Comparison of ENCODE assay signal across 8 mouse cellular contexts in genomic region chr15:84701947-84702346, GRCm38 (mm10). TPM values are rescaled to one million over a fixed set of nuclear protein-coding genes. Genes with fewer than 3 reads are reported as not detected.
DNase-seq lines count a peak whose midpoint lies in the region; ATAC-seq and TF ChIP-seq lines count a peak whose summit lies in the region.
"Had no signal": no experiment of that assay in that cellular context is flagged by ENCODE, and none has a peak within 500 bp of the region (broad histone marks: within the 10 kb centered on the region; RNA-seq: fewer than 3 reads in every experiment).

No protein-coding gene starts in this region.

- H3K9me3 ChIP-seq in CH12.LX (replicated peaks; ENCODE audit: low read length) = no peaks in the 10 kb centered on the region
- no peaks in the 10 kb centered on the region for H3K9me3 ChIP-seq in liver, postnatal 0 days (ENCODE audit: low read length)
- H3K9me3 ChIP-seq: embryonic facial prominence, embryonic 13.5 days had no signal

- no peak overlapping the region for H3K9ac ChIP-seq in CH12.LX (ENCODE audit: insufficient read depth, low read depth)
- no peak overlapping the region for H3K9ac ChIP-seq in liver, postnatal 0 days (replicated peaks)
- H3K9ac ChIP-seq: embryonic facial prominence, embryonic 13.5 days had no signal

- H3K4me1 ChIP-seq in CH12.LX (ENCODE audit: control insufficient read depth in 1 of 2, insufficient read depth in 2 of 2) = peaks cover 7 to 52% of the 10 kb centered on the region in 2 experiments
- no peaks in the 10 kb centered on the region for H3K4me1 ChIP-seq in liver, postnatal 0 days (ENCODE audit: insufficient read depth)

- no peaks in the 10 kb centered on the region for H3K27me3 ChIP-seq in CH12.LX (replicated peaks)
- no peaks in the 10 kb centered on the region for H3K27me3 ChIP-seq in liver, postnatal 0 days (ENCODE audit: insufficient read depth, low read length)
- H3K27me3 ChIP-seq: embryonic facial prominence, embryonic 13.5 days had no signal

- peaks cover 49 to 77% of the 10 kb centered on the region in 2 experiments for H3K36me3 ChIP-seq in CH12.LX (replicated peaks in 1 of 2; ENCODE audit: control insufficient read depth in 1 of 2, insufficient read depth in 1 of 2, low read length in 1 of 2)
- 0 out of 2 replicates have a peak, but pooled peaks cover 7% of the 10 kb centered on the region for H3K36me3 ChIP-seq in liver, postnatal 0 days (replicated peaks; ENCODE audit: insufficient read depth, low read length)

- dilution Hi-C loops in CH12.LX (cut with MboI; ENCODE audit: extremely low pct_ligation_motif_present, extremely low pct_unique_long_range_greater_than_20kb, low sequenced_read_pairs) = no loop called here

- peak; percentile 56 for TF ChIP-seq RAD21 in CH12.LX (IDR thresholded peaks at IDR 0.05; ENCODE audit: low read depth, low read length)

- DNase-seq in left cerebral cortex, postnatal 10 days (ENCODE audit: extremely low spot score in 1 of 2, low spot score in 2 of 2) = peak; percentile 31 to 55
- DNase-seq in left cerebral cortex, adult 11 months (ENCODE audit: low spot score) = no peak
- DNase-seq in CH12.LX (ENCODE audit: extremely low read depth) (peak; percentile 65), R1 (ENCODE audit: low read depth, low spot score) (peak; percentile 82)
- peak; percentile 56 to 60 for DNase-seq in heart, adult 9 months (ENCODE audit: low spot score in 2 of 2)
- peak; percentile 44 for DNase-seq in liver, postnatal 0 days
- peak; percentile 31 for DNase-seq in thymus, postnatal 14 days

- no peak overlapping the region for H3K27ac ChIP-seq in CH12.LX (ENCODE audit: insufficient read depth, low read depth)
- H3K27ac ChIP-seq in liver, postnatal 0 days (ENCODE audit: low read depth) = no peak overlapping the region
- H3K27ac ChIP-seq: embryonic facial prominence, embryonic 13.5 days had no signal

- no peak overlapping the region for H3K4me2 ChIP-seq in CH12.LX (ENCODE audit: insufficient read depth, low read depth, poor library complexity, severe bottlenecking)
- H3K4me2 ChIP-seq in liver, postnatal 0 days (ENCODE audit: low read depth, low read length) = no peak overlapping the region
- H3K4me2 ChIP-seq: embryonic facial prominence, embryonic 13.5 days had no signal

- H3K4me3 ChIP-seq in CH12.LX (replicated peaks in 1 of 3; ENCODE audit: low read depth in 2 of 3, low read length in 2 of 3, poor library complexity in 1 of 3) = no peak overlapping the region
- no peak overlapping the region for H3K4me3 ChIP-seq in liver, postnatal 0 days (ENCODE audit: low read depth, low read length)
- H3K4me3 ChIP-seq: embryonic facial prominence, embryonic 13.5 days had no signal

- WGBS in liver, postnatal 0 days (ENCODE audit: insufficient replicate concordance) = 31% methylated on average over 4 of the region's 4 CpGs

- TF ChIP-seq CTCF in CH12.LX (conservative IDR thresholded peaks at IDR 0.05 in 1 of 2, IDR thresholded peaks at IDR 0.05 in 1 of 2; ENCODE audit: low read depth in 2 of 2, low read length in 2 of 2) = peak; percentile 80 to 95
- peak; percentile 75 for TF ChIP-seq CTCF in liver, postnatal 0 days (IDR thresholded peaks at IDR 0.05; ENCODE audit: low read depth)

- ATAC-seq in liver, postnatal 0 days = peak; percentile 28; the same call in 1 of the 2 replicates

- intact Hi-C loops in left cerebral cortex, postnatal 10 days (cut with DNase I) = no loop called here

- no peak for TF ChIP-seq EP300 in CH12.LX (IDR thresholded peaks at IDR 0.05; ENCODE audit: low read length)
- no peak for TF ChIP-seq EP300 in liver, postnatal 0 days (IDR thresholded peaks at IDR 0.05; ENCODE audit: low read depth)

- H3K79me2 ChIP-seq in CH12.LX (replicated peaks; ENCODE audit: control insufficient read depth, extremely low read depth, insufficient read depth, poor library complexity, severe bottlenecking) = no peaks in the 10 kb centered on the region; the same call in 1 of the 2 replicates

- no peak for TF ChIP-seq POLR2A in CH12.LX (IDR thresholded peaks at IDR 0.05; ENCODE audit: low read depth, low read length)

- in situ Hi-C loops in CH12.LX (cut with MboI; ENCODE audit: low pct_ligation_motif_present, low pct_unique_long_range_greater_than_20kb, low sequenced_read_pairs) = loop anchor here (5.0 kb wide), 1 partner anchor 35 kb away; the partner anchor contains the start of gene Prr5

TF ChIP-seq in CH12.LX, 34 proteins besides CTCF, POLR2A, EP300 and RAD21:
- TF ChIP-seq UBTF (IDR thresholded peaks at IDR 0.05; ENCODE audit: low read depth, low read length) (no peak), SMC3 (IDR thresholded peaks at IDR 0.05; ENCODE audit: low read depth, low read length) (peak; percentile 86)

RNA-seq across cellular contexts. Expression of gene Arhgap8, which starts 17.9 kb away (rescaled TPM):
- under 1 TPM; 0.30 to 0.60 TPM for total RNA-seq in left cerebral cortex, postnatal 10 days (2021)
- 0.08 TPM in 1 of 2 replicates, not detected in the other for total RNA-seq in CH12.LX (2012; rRNA removed)
- total RNA-seq in CH12.LX (2014; rRNA removed) = not detected in 2 replicates
- polyA plus RNA-seq in CH12.LX (2012; ENCODE audit: insufficient read length, low read depth) = not detected in 2 replicates
- 0.19 and 0.58 TPM in 2 replicates for polyA plus RNA-seq in liver, postnatal 0 days (2015; fragmentation: Nextera tagmentation; extraction: Ambion mirVana)

RNA-seq across cellular contexts. Expression of gene Prr5, which starts 32.5 kb away (rescaled TPM):
- 10 to 100 TPM; 11.4 to 16.3 TPM for total RNA-seq in left cerebral cortex, postnatal 10 days (2021)
- total RNA-seq in CH12.LX (2012; rRNA removed) (19.7 and 28.5 TPM in 2 replicates), CH12.LX (2014; rRNA removed) (10.4 and 11.6 TPM in 2 replicates)
- polyA plus RNA-seq in CH12.LX (2012; ENCODE audit: insufficient read length, low read depth) = 58.2 and 68.2 TPM in 2 replicates
- polyA plus RNA-seq in liver, postnatal 0 days (2015; fragmentation: Nextera tagmentation; extraction: Ambion mirVana) = 4.3 and 5.5 TPM in 2 replicates
